Mouse (Mus musculus) granulocyte monocyte progenitor cell, adult 5-6 weeks (primary cell): ENCODE measurements around the gene Ltbp4. TPM values are rescaled to one million over a fixed set of nuclear protein-coding genes. Genes with fewer than 3 reads are reported as not detected.

Experiments
- ATAC-seq: replicated peaks from 2 replicates; pipeline ENCODE4 v1.8.0; 2016; ENCODE audit warnings: mild to moderate bottlenecking, moderate TSS enrichment, inconsistent platforms; ENCODE audit not compliant: poor library complexity, severe bottlenecking
- total RNA-seq, 2 experiments: library from RNA; stranded (forward) in 1 of 2; stranded (reverse) in 1 of 2; fragments of 200-712, 200-1000 nt in 1 of 2; fragments of >200 nt in 1 of 2; fragmentation: Nextera tagmentation in 1 of 2; gene quantifications; 2 replicates each; pipeline ENCODE4 v1.2.3; 2014 to 2017

Ltbp4 gene
- total RNA-seq, 2 experiments from 2014 or later: not detected

GRCm38 (mm10) chr7:27356861-27357594 lies 19.5 kb upstream of the Ltbp4 start, which contains the start of gene Gm20479:
Gm20479 (minus strand) TSS chr7:27357419.
- ATAC-seq: peak; percentile 26; the same call in 1 of the 2 replicates

DNA sequence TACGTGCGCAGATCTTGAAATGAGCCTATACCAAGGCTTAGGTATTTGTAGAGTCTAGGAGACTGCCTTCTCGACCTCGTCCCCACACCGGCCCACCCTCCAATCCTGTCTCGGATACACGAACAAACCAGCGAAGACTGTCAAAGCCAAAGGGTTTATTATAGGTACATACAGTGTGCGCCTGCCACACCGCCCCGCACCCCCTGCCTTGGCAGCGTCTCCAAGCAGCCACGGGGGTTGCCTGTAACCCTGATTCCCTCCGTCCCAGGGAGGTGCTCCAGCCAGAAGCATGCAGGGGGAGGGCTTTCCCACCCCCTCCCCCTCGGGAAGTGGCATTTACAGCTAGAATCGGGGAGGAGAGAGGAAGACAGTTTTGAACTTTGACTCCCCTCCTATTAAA lies 18.8 kb upstream of the Ltbp4 start:
- peak; percentile 8; the same call in 1 of the 2 replicates for ATAC-seq

DNA sequence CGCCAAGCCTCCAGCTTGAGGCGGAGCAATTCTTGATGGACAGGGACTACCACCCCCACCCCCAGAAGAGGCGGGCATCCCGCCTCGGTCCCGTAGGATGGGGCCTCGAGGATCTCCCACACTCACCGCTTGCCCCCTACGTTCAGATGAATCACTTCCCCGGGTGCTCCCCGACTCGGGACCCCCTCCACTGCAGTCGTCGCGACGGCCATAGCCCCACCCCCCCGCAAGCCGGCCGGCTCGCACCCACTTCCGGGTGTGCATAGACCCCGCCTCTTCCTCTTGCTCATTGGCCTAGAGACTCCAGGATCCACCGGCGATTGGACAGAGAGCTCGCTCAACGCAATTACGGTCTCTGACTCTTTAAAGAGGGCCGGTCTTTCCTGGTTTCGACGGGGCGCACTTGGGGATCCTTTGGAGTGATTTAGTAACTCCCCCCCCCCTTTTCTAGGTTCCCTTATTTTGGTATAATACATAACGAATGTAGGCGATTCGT lies 18.3 kb upstream of the Ltbp4 start, which contains the start of gene Shkbp1:
Gene Shkbp1 (minus strand): TSS at position 275 of the 496 bp plus-strand sequence.
- ATAC-seq: peak; percentile 84

- ATAC-seq: no peak
Measured at GRCm38 (mm10) chr7:27355261-27355660, 17.8 kb upstream of the Ltbp4 start.

GRCm38 (mm10) chr7:27354783-27355182 lies 17.3 kb upstream of the Ltbp4 start:
- ATAC-seq: no peak

DNA sequence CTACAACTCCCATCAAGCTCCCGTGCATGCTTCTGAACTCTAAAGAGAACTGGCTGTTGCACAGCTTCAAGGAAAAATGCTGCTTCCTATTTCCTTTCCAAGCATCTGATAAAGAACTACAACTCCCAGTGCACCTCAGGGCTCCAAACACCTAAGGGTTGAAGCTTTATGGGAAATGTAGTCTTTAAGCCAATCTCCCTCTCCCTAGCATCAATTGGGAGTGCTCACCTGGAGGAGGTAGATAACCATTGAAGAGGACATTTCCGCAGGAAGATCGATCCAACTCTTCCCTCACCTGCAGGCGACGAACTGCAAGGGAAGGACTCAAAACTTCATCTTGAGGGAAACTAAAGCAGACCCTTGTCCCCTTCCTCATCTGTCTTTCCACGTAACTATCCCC lies 16.7 kb upstream of the Ltbp4 start:
- ATAC-seq: no peak

DNA sequence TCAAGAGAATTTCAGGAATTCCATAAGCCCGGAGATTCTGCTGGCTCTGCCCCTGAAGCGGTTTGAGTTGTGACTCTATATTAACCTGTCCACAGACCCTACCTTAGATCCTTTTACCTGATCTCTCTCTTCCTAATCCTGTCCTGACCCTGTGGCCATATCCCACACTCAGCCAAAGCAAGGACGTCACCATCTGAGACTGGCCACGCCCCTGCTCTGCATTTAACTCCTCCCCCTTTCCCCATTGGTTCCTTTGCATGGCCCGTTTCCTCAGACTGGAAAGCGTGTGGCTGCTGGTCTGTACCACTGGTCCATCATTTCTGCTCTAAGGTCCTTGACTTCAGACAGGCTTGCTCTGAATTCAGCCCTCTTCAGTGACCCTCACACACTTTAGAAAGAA lies 8.0 kb upstream of the Ltbp4 start:
- no peak for ATAC-seq

GRCm38 (mm10) chr7:27342595-27342994 lies 5.1 kb upstream of the Ltbp4 start:
- ATAC-seq: peak; percentile 86

DNA sequence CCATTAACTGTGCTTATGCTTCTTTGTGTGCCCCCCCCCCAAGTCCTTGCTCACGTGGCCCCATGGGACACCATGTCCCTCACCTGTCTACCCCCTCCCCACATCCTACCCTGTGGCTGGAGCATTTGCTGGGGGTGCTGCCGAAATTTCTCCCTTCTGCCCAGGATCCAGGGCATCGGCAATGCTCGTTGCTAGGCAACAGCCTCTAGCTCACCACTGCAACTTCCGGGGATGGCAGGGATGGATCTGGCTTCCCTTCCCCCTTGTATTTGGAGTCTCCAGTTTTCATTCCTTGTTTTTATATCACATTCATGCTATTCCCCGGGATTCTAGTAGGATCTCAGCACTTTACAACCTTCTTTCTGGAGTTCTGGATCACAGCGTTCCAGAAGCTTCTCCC lies 2.0 kb upstream of the Ltbp4 start:
- no peak for ATAC-seq

DNA sequence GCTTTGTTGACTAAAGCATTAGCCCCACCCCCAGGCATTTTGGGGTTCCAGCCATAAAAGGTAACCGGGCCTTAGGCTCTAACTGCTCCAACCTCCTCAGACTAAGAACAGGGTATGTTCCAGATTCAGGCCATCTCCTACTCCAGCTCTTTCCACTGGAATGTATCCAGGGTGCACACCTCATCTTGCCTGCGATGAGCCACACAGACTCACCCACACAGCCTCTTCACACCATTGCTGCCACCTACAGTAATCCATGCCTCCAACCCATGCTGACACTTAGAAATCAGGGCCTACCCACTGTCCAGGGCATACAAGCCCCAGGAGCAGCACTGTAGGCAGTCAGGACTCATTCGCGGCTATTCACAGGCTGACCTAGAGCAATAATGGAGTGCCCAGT lies 1.6 kb upstream of the Ltbp4 start:
- ATAC-seq: no peak

GRCm38 (mm10) chr7:27335928-27336823 lies 1.3 kb downstream of the Ltbp4 start:
- peak; percentile 65 for ATAC-seq

- ATAC-seq: no peak
Measured at GRCm38 (mm10) chr7:27335011-27335720, 2.3 kb downstream of the Ltbp4 start.

- no peak for ATAC-seq
Measured at GRCm38 (mm10) chr7:27334405-27334911, 3.0 kb downstream of the Ltbp4 start.

DNA sequence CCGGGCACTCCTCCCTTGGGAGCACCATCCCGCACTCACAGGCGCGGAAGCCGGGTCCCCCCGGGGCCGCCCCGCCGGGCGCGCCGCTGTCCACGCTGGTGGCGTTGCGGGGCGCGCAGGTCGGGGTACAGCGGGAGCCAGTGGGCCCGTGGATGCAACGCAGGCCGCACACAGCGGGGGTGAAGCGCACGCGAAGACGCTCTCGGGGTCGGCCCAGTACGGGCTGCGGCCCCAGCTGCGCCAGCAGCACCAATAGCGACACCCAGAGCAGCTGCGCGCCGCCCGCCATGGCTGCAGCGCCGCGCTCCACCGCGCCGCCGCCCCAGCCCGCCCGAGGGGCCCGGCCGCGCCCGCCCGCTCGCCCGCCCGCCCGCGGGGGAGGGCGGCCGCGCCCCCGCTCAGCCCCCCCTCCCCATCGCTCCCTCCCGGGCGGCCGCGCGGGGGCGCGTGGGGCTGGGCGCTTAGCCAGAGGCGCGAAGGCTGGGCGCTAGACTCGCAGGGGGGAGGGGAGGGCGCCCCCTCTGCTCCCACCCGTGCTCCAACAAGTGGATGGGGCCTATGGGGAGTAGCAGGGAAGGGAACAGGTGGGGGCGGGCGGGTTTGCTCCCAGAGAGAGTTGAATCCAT lies 4.1 kb downstream of the Ltbp4 start:
- no peak for ATAC-seq

GRCm38 (mm10) chr7:27332353-27333199 lies 4.9 kb downstream of the Ltbp4 start:
- ATAC-seq: peak; percentile 12; the same call in 1 of the 2 replicates

- ATAC-seq: no peak
Measured at GRCm38 (mm10) chr7:27331854-27332253, 5.6 kb downstream of the Ltbp4 start.

- no peak for ATAC-seq
Measured at GRCm38 (mm10) chr7:27331541-27331851, 6.0 kb downstream of the Ltbp4 start.

GRCm38 (mm10) chr7:27330709-27331540 lies 6.6 kb downstream of the Ltbp4 start:
- ATAC-seq: peak; percentile 64
